Mouse (Mus musculus) liver, embryonic 14.5 days (tissue): ENCODE results near the gene Tmsb15b2.

Experiments
- CTCF ChIP-seq: IDR thresholded peaks from 2 replicates; pipeline ENCODE4 v1.5.1; 2016; ENCODE audit warnings: antibody characterized with exemption, low read depth, control low read depth
- EP300 ChIP-seq: IDR thresholded peaks from 2 replicates; pipeline ENCODE4 v1.6.1; 2016; ENCODE audit warnings: antibody characterized with exemption, low read depth

- no peak for TF ChIP-seq CTCF
- no peak for TF ChIP-seq EP300
These were observed 18.3 kb upstream of the Tmsb15b2 start for GRCm38 (mm10) chrX:136993641-136994040.
